Mouse (Mus musculus) cortical plate, adult 2 months (tissue): ENCODE results near the gene Dmc1.

Experiments used
- CTCF ChIP-seq: fragments of 200-500 bp; IDR thresholded peaks from 2 replicates; pipeline ENCODE4 v1.5.1; 2011; ENCODE audit warnings: mild to moderate bottlenecking, control low read depth, low read length; ENCODE audit not compliant: insufficient read depth; ENCODE audit errors: extremely low read depth
- POLR2A ChIP-seq: fragments of 200-500 bp; IDR thresholded peaks from 2 replicates; pipeline ENCODE4 v1.6.1; 2011; ENCODE audit warnings: mild to moderate bottlenecking, low read length, control low read depth; ENCODE audit not compliant: insufficient read depth; ENCODE audit errors: extremely low read depth

DNA sequence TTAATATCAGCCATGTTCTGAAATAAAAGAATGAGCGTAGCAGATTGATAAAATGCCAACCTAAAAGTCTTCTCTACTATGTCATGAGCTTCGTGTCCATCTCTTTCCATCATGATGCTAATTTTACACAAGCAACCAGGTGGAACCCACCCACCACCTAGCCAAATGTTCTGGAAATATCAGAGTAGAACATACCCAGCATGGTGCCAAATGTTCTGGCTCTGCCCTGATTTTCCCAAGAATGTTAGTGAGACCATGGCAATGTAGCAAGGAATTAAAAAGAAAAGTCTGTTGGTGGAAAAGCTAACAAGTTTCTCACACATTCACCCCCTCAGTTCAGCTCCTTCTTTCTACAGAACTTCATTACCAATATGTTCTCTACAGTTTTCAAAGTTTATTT is 4.7 kb downstream of the Dmc1 start:
- TF ChIP-seq POLR2A: no peak
- TF ChIP-seq CTCF: no peak
